Mouse (Mus musculus) kidney, postnatal 0 days (tissue): ENCODE data around the gene Olfr557. TPM values are rescaled to one million over a fixed set of nuclear protein-coding genes. Genes with fewer than 3 reads are reported as not detected.

Source experiments
- ATAC-seq: fragments of 200-750 bp; cut with Nextera tagmentation; replicated peaks from 2 replicates; pipeline ENCODE4 v1.8.0; 2017; ENCODE audit warnings: low read depth, moderate number of reproducible peaks, moderate TSS enrichment, moderate library complexity; ENCODE audit not compliant: low FRiP score
- DNase-seq: peaks from one replicate; pipeline ENCODE4 v3.0.0-alpha.2; 2016; ENCODE audit warnings: low spot score
- H3K27ac ChIP-seq: fragments of 300-500 bp; sonication (generic); 2 replicates; pipeline ENCODE4 v1.5.1; 2014; ENCODE audit warnings: mild to moderate bottlenecking
- H3K27me3 ChIP-seq: fragments of 300-500 bp; sonication (generic); 2 replicates; pipeline ENCODE4 v1.6.1; 2014; ENCODE audit warnings: low read length, mixed read lengths; ENCODE audit not compliant: insufficient read depth
- H3K36me3 ChIP-seq: fragments of 300-500 bp; sonication (generic); 2 replicates; pipeline ENCODE4 v1.6.1; 2014; ENCODE audit warnings: low read length, mixed read lengths; ENCODE audit not compliant: insufficient read depth
- H3K4me1 ChIP-seq: fragments of 300-500 bp; sonication (generic); replicated peaks from 2 replicates; pipeline ENCODE4 v1.6.1; 2014; ENCODE audit warnings: antibody characterized with exemption, low read length, mixed read lengths; ENCODE audit not compliant: insufficient read depth
- H3K4me2 ChIP-seq: fragments of 300-500 bp; sonication (generic); 2 replicates; pipeline ENCODE4 v1.6.1; 2014; ENCODE audit warnings: mild to moderate bottlenecking, low read length, moderate library complexity, mixed read lengths
- H3K4me3 ChIP-seq: fragments of 300-500 bp; sonication (generic); replicated peaks from 2 replicates; pipeline ENCODE4 v1.5.1; 2014; ENCODE audit warnings: low read depth, low read length
- H3K9ac ChIP-seq: fragments of 300-500 bp; sonication (generic); 2 replicates; pipeline ENCODE4 v1.6.1; 2014; ENCODE audit warnings: low read depth, low read length
- H3K9me3 ChIP-seq: fragments of 300-500 bp; sonication (generic); replicated peaks from 2 replicates; pipeline ENCODE4 v1.6.1; 2016; ENCODE audit warnings: low read length, inconsistent platforms, mixed read lengths
- CTCF ChIP-seq: IDR thresholded peaks from 2 replicates; pipeline ENCODE4 v1.5.1; 2016; ENCODE audit warnings: antibody characterized with exemption, low read depth, mild to moderate bottlenecking, moderate library complexity
- WGBS: fragments of 180-500 bp; shearing (Covaris S2); extraction: QIAGEN DNeasy Blood & Tissue Kit; methylation state at CpG from one replicate; pipeline ENCODE4 v1.1.7; 2014; 5-methylcytosine and 5-hydroxymethylcytosine counted together
- polyA plus RNA-seq: library from polyadenylated mRNA; unstranded; fragments of >200 nt; fragmentation: Nextera tagmentation; extraction: Ambion mirVana; gene quantifications from 2 replicates; pipeline ENCODE4 v1.2.1, GENCODE M21; 2015

Olfr557 gene
- polyA plus RNA-seq, 1 experiment from 2014 or later: not detected

DNA sequence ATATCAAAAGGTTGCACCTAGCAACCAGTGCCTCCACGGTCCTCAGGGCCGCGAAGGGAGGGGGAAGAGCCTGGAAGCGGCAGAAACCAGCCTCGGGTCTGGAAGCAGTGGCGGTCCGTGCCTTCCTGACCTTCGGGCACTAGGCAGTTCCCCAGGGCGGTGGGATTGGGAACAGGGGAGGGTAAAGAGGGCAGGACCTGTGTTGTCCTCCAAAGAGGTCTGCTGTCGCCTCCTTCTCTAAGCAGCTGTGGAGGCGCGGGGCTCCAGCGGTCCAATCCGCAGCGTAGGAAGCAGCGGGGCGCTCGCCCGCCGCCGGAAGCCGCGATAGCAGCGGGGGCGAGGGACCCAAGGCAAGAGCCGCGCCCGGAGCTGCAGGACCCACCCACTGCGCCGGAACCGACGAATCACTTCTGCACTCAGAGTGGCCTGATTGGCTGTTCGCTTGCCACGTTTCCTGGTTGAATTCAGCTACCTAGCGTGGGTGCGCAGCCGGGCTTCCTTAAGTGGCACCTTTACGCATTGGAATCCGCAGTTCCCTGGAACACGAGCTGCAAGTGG, 8.7 kb upstream of the Olfr557 start, which contains the start of gene Trim68:
Trim68 (minus strand) TSS at position 384 of the 558 bp plus-strand sequence.
- Histone ChIP-seq H3K4me1 (no peaks in the 10 kb centered on the region), H3K9ac (peak within 1 kb of the TSS; percentile 73), H3K27ac (0 out of 2 replicates have a peak within 1 kb of the TSS, but pooled peaks have one; percentile 37), H3K27me3 (no peaks in the 10 kb centered on the region), H3K36me3 (no peaks in the 10 kb centered on the region), H3K4me2 (peak within 1 kb of the TSS; percentile 71), H3K4me3 (peak within 1 kb of the TSS; percentile 56), H3K9me3 (no peaks in the 10 kb centered on the region)
- ATAC-seq (peak; percentile 99), DNase-seq (peak; percentile 95)
- TF ChIP-seq CTCF: no peak
- under 1% methylated on average over 40 of the region's 40 CpGs for WGBS

DNA sequence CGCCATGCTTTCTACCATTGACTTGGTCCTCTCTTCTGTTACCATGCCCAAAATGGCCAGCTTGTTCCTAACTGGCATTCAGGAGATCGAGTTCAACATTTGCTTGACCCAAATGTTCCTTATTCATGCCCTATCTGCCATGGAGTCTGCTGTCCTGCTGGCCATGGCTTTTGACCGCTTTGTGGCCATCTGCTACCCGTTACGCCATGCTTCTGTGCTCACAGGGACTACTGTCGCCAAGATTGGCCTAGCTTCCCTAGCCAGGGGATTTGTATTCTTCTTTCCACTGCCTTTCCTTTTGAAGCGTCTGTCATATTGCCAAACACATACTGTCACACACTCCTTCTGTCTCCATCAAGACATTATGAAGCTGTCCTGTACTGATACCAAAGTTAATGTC, 2.8 kb downstream of the Olfr557 start:
- TF ChIP-seq CTCF: no peak
- H3K27ac ChIP-seq: no peak overlapping the region
- ATAC-seq (no peak), DNase-seq (no peak)
- H3K4me2 ChIP-seq: no peak overlapping the region
- no peaks in the 10 kb centered on the region for H3K27me3 ChIP-seq
- WGBS: 85% methylated on average over 7 of the region's 7 CpGs
- no peaks in the 10 kb centered on the region for H3K4me1 ChIP-seq
- H3K9me3 ChIP-seq: no peaks in the 10 kb centered on the region
- H3K9ac ChIP-seq: no peak overlapping the region
- H3K4me3 ChIP-seq: no peak overlapping the region
- H3K36me3 ChIP-seq: no peaks in the 10 kb centered on the region

DNA sequence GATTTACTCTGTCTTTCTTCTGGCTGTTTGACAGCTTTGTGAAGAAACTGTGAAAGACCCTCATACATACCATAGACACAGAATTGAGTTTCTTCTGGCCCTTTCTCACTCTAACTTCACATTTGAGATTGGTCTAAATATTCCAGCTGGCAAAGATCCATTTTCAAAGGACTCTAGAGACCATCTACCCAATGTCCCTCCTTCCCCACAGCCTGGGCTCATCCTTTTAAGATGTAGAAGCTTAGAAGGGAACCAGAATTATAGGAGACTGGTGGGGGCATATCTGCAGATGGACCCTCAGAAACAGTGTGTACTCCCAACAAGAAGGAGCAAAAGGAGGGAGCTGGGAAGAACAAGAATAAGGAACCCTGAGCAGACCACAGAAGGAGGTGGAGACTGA, 6.2 kb downstream of the Olfr557 start, which contains the start of gene Olfr558:
Olfr558 (plus strand) TSS at position 301 of the 400 bp plus-strand sequence.
- ATAC-seq: no peak
- no peak for TF ChIP-seq CTCF
- no peaks in the 10 kb centered on the region for H3K9me3 ChIP-seq
- H3K4me1 ChIP-seq: no peaks in the 10 kb centered on the region
- no peak for DNase-seq
- no peak within 1 kb of the TSS for H3K4me2 ChIP-seq
- no peak within 1 kb of the TSS for H3K27ac ChIP-seq
- no peaks in the 10 kb centered on the region for H3K27me3 ChIP-seq
- H3K4me3 ChIP-seq: no peak within 1 kb of the TSS
- no peaks in the 10 kb centered on the region for H3K36me3 ChIP-seq
- H3K9ac ChIP-seq: no peak within 1 kb of the TSS

DNA sequence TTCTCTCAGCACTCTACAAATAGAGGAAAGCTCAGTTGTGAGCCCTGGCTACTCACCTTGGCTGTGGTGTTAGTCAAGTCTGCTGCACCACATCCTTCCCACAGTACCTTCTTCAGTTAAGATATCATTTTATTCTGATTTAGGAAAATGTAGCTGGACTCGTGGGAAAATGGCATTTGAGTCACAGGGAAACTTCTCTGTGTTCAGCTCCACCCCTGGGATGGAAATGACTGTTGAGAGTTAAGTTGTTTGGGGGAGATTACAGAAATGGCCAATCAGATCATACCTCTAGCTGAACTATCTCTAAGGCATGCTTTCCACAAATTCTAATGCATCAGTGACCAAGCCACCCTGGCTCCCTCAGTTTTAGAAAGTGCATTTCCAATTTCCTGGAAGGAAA, 23.3 kb downstream of the Olfr557 start, which contains the start of gene Olfr33:
Olfr33 (minus strand) TSS at position 101 of the 400 bp plus-strand sequence.
- H3K36me3 ChIP-seq: no peaks in the 10 kb centered on the region
- no peak for ATAC-seq
- TF ChIP-seq CTCF: no peak
- H3K9ac ChIP-seq: no peak within 1 kb of the TSS
- no peaks in the 10 kb centered on the region for H3K4me1 ChIP-seq
- H3K4me3 ChIP-seq: no peak within 1 kb of the TSS
- no peak within 1 kb of the TSS for H3K4me2 ChIP-seq
- no peaks in the 10 kb centered on the region for H3K9me3 ChIP-seq
- WGBS: 33% methylated on average over 1 of the region's 1 CpGs
- no peak within 1 kb of the TSS for H3K27ac ChIP-seq
- no peak for DNase-seq
- H3K27me3 ChIP-seq: no peaks in the 10 kb centered on the region

DNA sequence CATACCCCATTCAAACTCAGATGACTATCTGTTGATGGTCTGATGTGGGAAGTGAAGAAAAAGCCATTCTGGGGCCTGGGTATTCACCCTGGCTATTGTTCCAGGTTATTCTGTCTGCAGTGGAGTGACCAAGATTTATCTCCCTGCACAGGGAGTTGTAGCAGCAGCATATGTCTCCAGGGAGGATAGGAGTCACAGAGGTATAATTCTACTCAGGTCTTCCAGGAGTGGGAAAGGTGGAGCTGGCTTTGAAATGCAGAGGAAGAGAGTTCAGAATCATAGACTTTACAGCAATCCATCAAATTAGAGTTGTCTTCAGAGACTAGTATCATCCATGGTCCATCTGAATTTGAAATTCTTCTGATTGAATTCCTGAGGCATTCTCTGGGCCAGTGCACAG, 31.7 kb downstream of the Olfr557 start, which contains the start of gene Olfr559:
Olfr559 (minus strand) TSS at position 101 of the 400 bp plus-strand sequence.
- Histone ChIP-seq H3K4me3 (no peak within 1 kb of the TSS), H3K9me3 (no peaks in the 10 kb centered on the region), H3K9ac (no peak within 1 kb of the TSS), H3K27me3 (no peaks in the 10 kb centered on the region), H3K36me3 (no peaks in the 10 kb centered on the region), H3K4me1 (no peaks in the 10 kb centered on the region), H3K4me2 (no peak within 1 kb of the TSS), H3K27ac (no peak within 1 kb of the TSS)
- ATAC-seq (no peak), DNase-seq (no peak)
- TF ChIP-seq CTCF: no peak

DNA sequence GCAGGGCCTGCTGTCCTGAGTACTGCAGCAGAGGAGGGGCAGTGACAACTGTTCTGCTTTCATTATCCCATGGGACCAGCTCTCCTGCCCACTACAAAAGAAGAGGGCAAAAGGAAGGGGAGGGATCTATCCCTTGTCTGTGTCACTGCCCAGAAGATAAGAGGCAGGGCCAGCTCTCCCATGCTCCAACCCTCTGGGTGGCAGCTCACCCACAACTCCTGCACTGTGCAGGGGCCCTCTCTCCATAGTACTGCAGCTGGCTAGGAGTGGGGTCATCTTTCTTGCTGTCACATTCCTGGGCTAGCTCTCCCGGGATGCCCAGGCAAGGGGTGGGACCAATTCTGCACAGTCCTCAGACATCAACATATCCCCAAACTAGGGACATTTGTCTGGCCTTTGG, 38.1 kb downstream of the Olfr557 start:
- Histone ChIP-seq H3K27me3 (no peaks in the 10 kb centered on the region), H3K4me1 (no peaks in the 10 kb centered on the region), H3K9me3 (no peaks in the 10 kb centered on the region), H3K9ac (no peak overlapping the region), H3K4me3 (no peak overlapping the region), H3K36me3 (no peaks in the 10 kb centered on the region), H3K4me2 (no peak overlapping the region), H3K27ac (no peak overlapping the region)
- TF ChIP-seq CTCF: no peak
- ATAC-seq: no peak
- DNase-seq: no peak
- WGBS: 17% methylated on average over 1 of the region's 1 CpGs

DNA sequence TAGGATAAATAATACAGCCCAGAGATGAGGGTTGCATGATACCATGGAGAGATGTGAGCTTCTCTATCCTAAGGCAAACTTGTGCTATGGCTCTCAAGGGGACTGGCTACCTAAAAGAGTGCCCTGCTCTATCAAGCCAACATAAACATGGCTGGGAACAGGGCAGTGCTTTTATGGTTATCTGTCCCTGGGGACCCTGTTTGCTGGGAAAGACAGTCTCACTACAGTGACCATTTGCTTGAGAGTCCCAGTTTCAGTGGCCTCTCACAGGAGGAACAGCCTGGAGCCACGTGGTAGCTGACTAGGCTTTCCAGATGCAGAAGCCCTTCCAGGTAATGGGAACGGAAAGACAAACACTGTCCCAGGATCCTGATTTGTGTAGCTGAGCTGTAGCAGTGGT, 42.0 kb downstream of the Olfr557 start:
- no peaks in the 10 kb centered on the region for H3K9me3 ChIP-seq
- no peak for TF ChIP-seq CTCF
- no peak for ATAC-seq

More for the DNA sequence above, 42.0 kb downstream of the Olfr557 start:
- Histone ChIP-seq H3K4me3 (no peak overlapping the region), H3K4me2 (no peak overlapping the region), H3K36me3 (no peaks in the 10 kb centered on the region), H3K27me3 (no peaks in the 10 kb centered on the region), H3K9ac (no peak overlapping the region), H3K4me1 (no peaks in the 10 kb centered on the region), H3K27ac (no peak overlapping the region)
- DNase-seq: no peak
- 27% methylated on average over 2 of the region's 2 CpGs for WGBS

Other genes starting within 250 kb of the Olfr557 start
- not detected in 2 replicates for gene Olfr543, start 214.2 kb upstream of the Olfr557 start, polyA plus RNA-seq
- 0.05 and 0.06 TPM in 2 replicates for gene Olfr544, start 207.6 kb upstream of the Olfr557 start, polyA plus RNA-seq
- not detected in 2 replicates for gene Olfr545, start 196.3 kb upstream of the Olfr557 start, polyA plus RNA-seq
- not detected in 2 replicates for gene Olfr547, start 161.2 kb upstream of the Olfr557 start, polyA plus RNA-seq
- gene Olfr548-ps1, start 155.0 kb upstream of the Olfr557 start, polyA plus RNA-seq: not detected in 2 replicates
- gene Olfr549, start 146.0 kb upstream of the Olfr557 start, polyA plus RNA-seq: not detected in 2 replicates
- gene Trim21, start 130.4 kb upstream of the Olfr557 start, polyA plus RNA-seq: 1.1 TPM in 2 replicates
- not detected in 2 replicates for gene Olfr550, start 124.5 kb upstream of the Olfr557 start, polyA plus RNA-seq
- not detected in 2 replicates for gene Olfr551, start 104.0 kb upstream of the Olfr557 start, polyA plus RNA-seq
- not detected in 2 replicates for gene Olfr552, start 98.1 kb upstream of the Olfr557 start, polyA plus RNA-seq
- not detected in 2 replicates for gene Olfr553, start 77.7 kb upstream of the Olfr557 start, polyA plus RNA-seq
- not detected in 2 replicates for gene Olfr554, start 57.5 kb upstream of the Olfr557 start, polyA plus RNA-seq
- gene Olfr555, start 37.1 kb upstream of the Olfr557 start, polyA plus RNA-seq: not detected in 2 replicates
- gene Olfr556, start 31.0 kb upstream of the Olfr557 start, polyA plus RNA-seq: not detected in 2 replicates
- 10.6 and 11.3 TPM in 2 replicates for gene Trim68, start 8.6 kb upstream of the Olfr557 start, polyA plus RNA-seq
- gene Olfr558, start 6.3 kb downstream of the Olfr557 start, polyA plus RNA-seq: 1.3 and 1.4 TPM in 2 replicates
- not detected in 2 replicates for gene Olfr33, start 23.2 kb downstream of the Olfr557 start, polyA plus RNA-seq
- gene Olfr559, start 31.6 kb downstream of the Olfr557 start, polyA plus RNA-seq: not detected in 2 replicates
- not detected in 2 replicates for gene Olfr560, start 63.5 kb downstream of the Olfr557 start, polyA plus RNA-seq
- gene Olfr78, start 63.6 kb downstream of the Olfr557 start, polyA plus RNA-seq: 0.50 and 0.63 TPM in 2 replicates
- gene Olfr561, start 75.3 kb downstream of the Olfr557 start, polyA plus RNA-seq: 0.09 TPM in 1 of 2 replicates, not detected in the other
- gene Olfr564, start 107.6 kb downstream of the Olfr557 start, polyA plus RNA-seq: not detected in 2 replicates
- gene Olfr566, start 162.9 kb downstream of the Olfr557 start, polyA plus RNA-seq: not detected in 2 replicates
- gene Olfr568, start 181.2 kb downstream of the Olfr557 start, polyA plus RNA-seq: not detected in 2 replicates
- not detected in 2 replicates for gene Olfr569, start 195.0 kb downstream of the Olfr557 start, polyA plus RNA-seq
- gene Olfr570, start 198.7 kb downstream of the Olfr557 start, polyA plus RNA-seq: not detected in 2 replicates
- gene Olfr571, start 221.6 kb downstream of the Olfr557 start, polyA plus RNA-seq: not detected in 2 replicates
- not detected in 2 replicates for gene Olfr572, start 228.5 kb downstream of the Olfr557 start, polyA plus RNA-seq
- gene Olfr573-ps1, start 246.7 kb downstream of the Olfr557 start, polyA plus RNA-seq: not detected in 2 replicates